Mouse (Mus musculus) neural tube, embryonic 13.5 days (tissue): ENCODE data around the gene Pmel. TPM values are rescaled to one million over a fixed set of nuclear protein-coding genes. Genes with fewer than 3 reads are reported as not detected.
A peak's percentile ranks its signal among the peaks of the same experiment; 100 is the strongest.

ENCODE experiments used
- ATAC-seq: fragments of 200-750 bp; cut with Nextera tagmentation; 2 replicates; pipeline ENCODE4 v1.8.0; 2017; ENCODE audit warnings: low read depth, mild to moderate bottlenecking, moderate TSS enrichment, moderate library complexity
- H3K27ac ChIP-seq: fragments of 300-500 bp; sonication (generic); replicated peaks from 2 replicates; pipeline ENCODE4 v1.5.1; 2015; ENCODE audit warnings: moderate library complexity, mild to moderate bottlenecking, inconsistent platforms
- H3K27me3 ChIP-seq: fragments of 300-500 bp; sonication (generic); 2 replicates; pipeline ENCODE4 v1.6.1; 2015; ENCODE audit warnings: mild to moderate bottlenecking, inconsistent platforms
- H3K36me3 ChIP-seq: fragments of 300-500 bp; sonication (generic); 2 replicates; pipeline ENCODE4 v1.6.1; 2015; ENCODE audit warnings: mild to moderate bottlenecking, inconsistent platforms
- H3K4me1 ChIP-seq: fragments of 300-500 bp; sonication (generic); replicated peaks from 2 replicates; pipeline ENCODE4 v1.6.1; 2015; ENCODE audit warnings: inconsistent platforms
- H3K4me2 ChIP-seq: fragments of 300-500 bp; sonication (generic); 2 replicates; pipeline ENCODE4 v1.6.1; 2015; ENCODE audit warnings: inconsistent platforms, mild to moderate bottlenecking, moderate library complexity
- H3K4me3 ChIP-seq: fragments of 300-500 bp; sonication (generic); 2 replicates; pipeline ENCODE4 v1.5.1; 2015; ENCODE audit warnings: mild to moderate bottlenecking, inconsistent platforms
- H3K9ac ChIP-seq: fragments of 300-500 bp; sonication (generic); 2 replicates; pipeline ENCODE4 v1.6.1; 2015; ENCODE audit warnings: moderate library complexity, mild to moderate bottlenecking, inconsistent platforms
- H3K9me3 ChIP-seq: fragments of 300-500 bp; sonication (generic); 2 replicates; pipeline ENCODE4 v1.6.1; 2016; ENCODE audit warnings: inconsistent platforms
- WGBS: fragments of 180-500 bp; shearing (Covaris S2); methylation state at CpG from one replicate; pipeline ENCODE4 v1.1.7; 2015; 5-methylcytosine and 5-hydroxymethylcytosine counted together
- polyA plus RNA-seq: library from polyadenylated mRNA; unstranded; fragments of >200 nt; fragmentation: Nextera tagmentation; extraction: Ambion mirVana; gene quantifications from 2 replicates; pipeline ENCODE4 v1.2.1, GENCODE M21; 2015

Gene Pmel
- 0.50 and 1.0 TPM in 2 replicates for polyA plus RNA-seq

GRCm38 (mm10) chr10:128703895-128704294, at the start of gene Pmel:
Pmel (plus strand) TSS chr10:128704195.
- H3K4me1 ChIP-seq = peaks cover 19% of the 10 kb centered on the region
- H3K9ac ChIP-seq = peak within 1 kb of the TSS; percentile 72
- H3K4me3 ChIP-seq = peak within 1 kb of the TSS; percentile 75
- WGBS = 27% methylated on average over 4 of the region's 4 CpGs
- no peaks in the 10 kb centered on the region for H3K27me3 ChIP-seq
- ATAC-seq = no peak
- no peaks in the 10 kb centered on the region for H3K9me3 ChIP-seq
- H3K4me2 ChIP-seq = peak within 1 kb of the TSS; percentile 88
- peaks cover 11% of the 10 kb centered on the region for H3K36me3 ChIP-seq
- H3K27ac ChIP-seq = peak within 1 kb of the TSS; percentile 80

GRCm38 (mm10) chr10:128655254-128655653, 48.7 kb upstream of the Pmel start:
- WGBS = 87% methylated on average over 3 of the region's 3 CpGs
- no peaks in the 10 kb centered on the region for H3K9me3 ChIP-seq
- ATAC-seq = no peak

GRCm38 (mm10) chr10:128656731-128657130, 47.3 kb upstream of the Pmel start:
- no peak overlapping the region for H3K4me2 ChIP-seq
- H3K9me3 ChIP-seq = no peaks in the 10 kb centered on the region
- H3K4me1 ChIP-seq = no peaks in the 10 kb centered on the region; the same call in 1 of the 2 replicates
- ATAC-seq = no peak
- H3K9ac ChIP-seq = no peak overlapping the region
- 94% methylated on average over 1 of the region's 1 CpGs for WGBS
- no peaks in the 10 kb centered on the region for H3K27me3 ChIP-seq
- no peak overlapping the region for H3K4me3 ChIP-seq
- no peak overlapping the region for H3K27ac ChIP-seq
- H3K36me3 ChIP-seq = no peaks in the 10 kb centered on the region

More at GRCm38 (mm10) chr10:128655254-128655653, 48.7 kb upstream of the Pmel start:
- no peaks in the 10 kb centered on the region; the same call in 1 of the 2 replicates for H3K4me1 ChIP-seq
- no peak overlapping the region for H3K9ac ChIP-seq
- no peak overlapping the region for H3K4me3 ChIP-seq
- no peak overlapping the region for H3K4me2 ChIP-seq
- no peaks in the 10 kb centered on the region for H3K27me3 ChIP-seq
- no peak overlapping the region for H3K27ac ChIP-seq
- H3K36me3 ChIP-seq = no peaks in the 10 kb centered on the region

GRCm38 (mm10) chr10:128657844-128658243, 46.2 kb upstream of the Pmel start:
- Histone ChIP-seq H3K9ac (no peak overlapping the region), H3K4me1 (no peaks in the 10 kb centered on the region; the same call in 1 of the 2 replicates), H3K4me2 (no peak overlapping the region), H3K4me3 (no peak overlapping the region), H3K9me3 (no peaks in the 10 kb centered on the region), H3K36me3 (no peaks in the 10 kb centered on the region), H3K27ac (no peak overlapping the region), H3K27me3 (no peaks in the 10 kb centered on the region)
- 45% methylated on average over 9 of the region's 9 CpGs for WGBS
- no peak for ATAC-seq

GRCm38 (mm10) chr10:128659490-128659889, 44.5 kb upstream of the Pmel start:
- H3K9me3 ChIP-seq = no peaks in the 10 kb centered on the region
- H3K4me1 ChIP-seq = no peaks in the 10 kb centered on the region
- no peak overlapping the region for H3K27ac ChIP-seq
- no peak for ATAC-seq
- no peaks in the 10 kb centered on the region for H3K36me3 ChIP-seq
- H3K27me3 ChIP-seq = no peaks in the 10 kb centered on the region
- WGBS = 51% methylated on average over 9 of the region's 9 CpGs
- H3K4me3 ChIP-seq = no peak overlapping the region
- H3K4me2 ChIP-seq = no peak overlapping the region
- no peak overlapping the region for H3K9ac ChIP-seq

- Histone ChIP-seq H3K4me2 (no peak overlapping the region), H3K27me3 (no peaks in the 10 kb centered on the region), H3K4me3 (no peak overlapping the region), H3K36me3 (no peaks in the 10 kb centered on the region), H3K9me3 (no peaks in the 10 kb centered on the region), H3K4me1 (no peaks in the 10 kb centered on the region), H3K9ac (no peak overlapping the region), H3K27ac (no peak overlapping the region)
- no peak for ATAC-seq
Measured at GRCm38 (mm10) chr10:128662465-128662864, 41.5 kb upstream of the Pmel start.

GRCm38 (mm10) chr10:128663441-128664220, 40.4 kb upstream of the Pmel start:
- no peak overlapping the region for H3K4me2 ChIP-seq
- no peaks in the 10 kb centered on the region for H3K36me3 ChIP-seq
- H3K27ac ChIP-seq = no peak overlapping the region
- peaks cover 6% of the 10 kb centered on the region; the same call in 1 of the 2 replicates for H3K4me1 ChIP-seq
- H3K9me3 ChIP-seq = no peaks in the 10 kb centered on the region
- H3K9ac ChIP-seq = no peak overlapping the region
- no peak for ATAC-seq
- H3K4me3 ChIP-seq = no peak overlapping the region
- no peaks in the 10 kb centered on the region for H3K27me3 ChIP-seq
- 74% methylated on average over 5 of the region's 5 CpGs for WGBS

- 71% methylated on average over 3 of the region's 3 CpGs for WGBS
Measured at GRCm38 (mm10) chr10:128664808-128665207, 39.2 kb upstream of the Pmel start.

GRCm38 (mm10) chr10:128665307-128665706, 38.7 kb upstream of the Pmel start:
- WGBS = 87% methylated on average over 3 of the region's 3 CpGs
- H3K36me3 ChIP-seq = peaks cover 2% of the 10 kb centered on the region; the same call in 1 of the 2 replicates
- H3K4me3 ChIP-seq = no peak overlapping the region

More at GRCm38 (mm10) chr10:128664808-128665207, 39.2 kb upstream of the Pmel start:
- no peak for ATAC-seq
- Histone ChIP-seq H3K4me2 (no peak overlapping the region), H3K27me3 (no peaks in the 10 kb centered on the region), H3K36me3 (no peaks in the 10 kb centered on the region), H3K4me3 (no peak overlapping the region), H3K27ac (no peak overlapping the region), H3K4me1 (peaks cover 16% of the 10 kb centered on the region; the same call in 1 of the 2 replicates), H3K9ac (no peak overlapping the region), H3K9me3 (no peaks in the 10 kb centered on the region)

GRCm38 (mm10) chr10:128665806-128666205, 38.2 kb upstream of the Pmel start:
- no peak for ATAC-seq
- peaks cover 16% of the 10 kb centered on the region; the same call in 1 of the 2 replicates for H3K4me1 ChIP-seq
- WGBS = 98% methylated on average over 2 of the region's 2 CpGs
- H3K4me2 ChIP-seq = no peak overlapping the region
- no peaks in the 10 kb centered on the region for H3K9me3 ChIP-seq
- no peak overlapping the region for H3K9ac ChIP-seq
- H3K4me3 ChIP-seq = no peak overlapping the region
- H3K36me3 ChIP-seq = peaks cover 7% of the 10 kb centered on the region; the same call in 1 of the 2 replicates
- H3K27ac ChIP-seq = no peak overlapping the region
- no peaks in the 10 kb centered on the region for H3K27me3 ChIP-seq

More at GRCm38 (mm10) chr10:128665307-128665706, 38.7 kb upstream of the Pmel start:
- Histone ChIP-seq H3K4me2 (no peak overlapping the region), H3K4me1 (peaks cover 16% of the 10 kb centered on the region; the same call in 1 of the 2 replicates), H3K9me3 (no peaks in the 10 kb centered on the region), H3K9ac (no peak overlapping the region), H3K27me3 (no peaks in the 10 kb centered on the region), H3K27ac (no peak overlapping the region)
- no peak for ATAC-seq

- Histone ChIP-seq H3K27ac (peak overlapping the region; percentile 62; the same call in 1 of the 2 replicates), H3K4me2 (peak overlapping the region; percentile 79), H3K4me1 (peaks cover 28% of the 10 kb centered on the region), H3K9me3 (no peaks in the 10 kb centered on the region), H3K4me3 (peak overlapping the region; percentile 74), H3K9ac (peak overlapping the region; percentile 81), H3K36me3 (peaks cover 15% of the 10 kb centered on the region), H3K27me3 (no peaks in the 10 kb centered on the region)
- 2% methylated on average over 42 of the region's 42 CpGs for WGBS
- peak; percentile 59 for ATAC-seq
Measured at GRCm38 (mm10) chr10:128668790-128669672, 35.0 kb upstream of the Pmel start.

- Histone ChIP-seq H3K9ac (peak overlapping the region; percentile 13; the same call in 1 of the 2 replicates), H3K27me3 (no peaks in the 10 kb centered on the region), H3K36me3 (peaks cover 16% of the 10 kb centered on the region), H3K4me3 (no peak overlapping the region), H3K4me2 (no peak overlapping the region), H3K4me1 (peaks cover 28% of the 10 kb centered on the region), H3K9me3 (no peaks in the 10 kb centered on the region), H3K27ac (no peak overlapping the region)
- 94% methylated on average over 9 of the region's 9 CpGs for WGBS
- no peak for ATAC-seq
Measured at GRCm38 (mm10) chr10:128671148-128671547, 32.8 kb upstream of the Pmel start.
